Mouse (Mus musculus) liver, embryonic 13.5 days (tissue): ENCODE results near the gene Naa20. TPM values are rescaled to one million over a fixed set of nuclear protein-coding genes. Genes with fewer than 3 reads are reported as not detected.
A peak's percentile ranks its signal among the peaks of the same experiment; 100 is the strongest.

Experiments used
- ATAC-seq: fragments of 200-750 bp; cut with Nextera tagmentation; 2 replicates; pipeline ENCODE4 v1.8.0; 2017; ENCODE audit warnings: low read depth, mild to moderate bottlenecking, moderate number of reproducible peaks, moderate library complexity
- DNase-seq: peaks from one replicate; pipeline ENCODE4 v3.0.0; 2022
- H3K27ac ChIP-seq: fragments of 300-500 bp; sonication (generic); 2 replicates; pipeline ENCODE4 v1.5.1; 2015; ENCODE audit warnings: moderate library complexity, mild to moderate bottlenecking, inconsistent platforms
- H3K27me3 ChIP-seq: fragments of 300-500 bp; sonication (generic); 2 replicates; pipeline ENCODE4 v1.6.1; 2015; ENCODE audit warnings: mild to moderate bottlenecking, inconsistent platforms
- H3K36me3 ChIP-seq: fragments of 300-500 bp; sonication (generic); 2 replicates; pipeline ENCODE4 v1.6.1; 2015; ENCODE audit warnings: mild to moderate bottlenecking, inconsistent platforms
- H3K4me1 ChIP-seq: fragments of 300-500 bp; sonication (generic); replicated peaks from 2 replicates; pipeline ENCODE4 v1.6.1; 2015; ENCODE audit warnings: inconsistent platforms
- H3K4me2 ChIP-seq: fragments of 300-500 bp; sonication (generic); 2 replicates; pipeline ENCODE4 v1.6.1; 2015; ENCODE audit warnings: inconsistent platforms, mild to moderate bottlenecking, moderate library complexity
- H3K4me3 ChIP-seq: fragments of 300-500 bp; sonication (generic); replicated peaks from 2 replicates; pipeline ENCODE4 v1.5.1; 2015; ENCODE audit warnings: mild to moderate bottlenecking, inconsistent platforms
- H3K9ac ChIP-seq: fragments of 300-500 bp; sonication (generic); 2 replicates; pipeline ENCODE4 v1.6.1; 2015; ENCODE audit warnings: mild to moderate bottlenecking, inconsistent platforms
- H3K9me3 ChIP-seq: fragments of 300-500 bp; sonication (generic); replicated peaks from 2 replicates; pipeline ENCODE4 v1.6.1; 2016; ENCODE audit warnings: inconsistent platforms
- WGBS: fragments of 180-500 bp; shearing (Covaris S2); methylation state at CpG from one replicate; pipeline ENCODE4 v1.1.7; 2015; ENCODE audit not compliant: insufficient replicate concordance; 5-methylcytosine and 5-hydroxymethylcytosine counted together
- polyA plus RNA-seq: library from polyadenylated mRNA; unstranded; fragments of >200 nt; fragmentation: Nextera tagmentation; extraction: Ambion mirVana; gene quantifications from 2 replicates; pipeline ENCODE4 v1.2.1, GENCODE M21; 2015

Gene Naa20
- 76.7 and 82.1 TPM in 2 replicates for polyA plus RNA-seq

DNA sequence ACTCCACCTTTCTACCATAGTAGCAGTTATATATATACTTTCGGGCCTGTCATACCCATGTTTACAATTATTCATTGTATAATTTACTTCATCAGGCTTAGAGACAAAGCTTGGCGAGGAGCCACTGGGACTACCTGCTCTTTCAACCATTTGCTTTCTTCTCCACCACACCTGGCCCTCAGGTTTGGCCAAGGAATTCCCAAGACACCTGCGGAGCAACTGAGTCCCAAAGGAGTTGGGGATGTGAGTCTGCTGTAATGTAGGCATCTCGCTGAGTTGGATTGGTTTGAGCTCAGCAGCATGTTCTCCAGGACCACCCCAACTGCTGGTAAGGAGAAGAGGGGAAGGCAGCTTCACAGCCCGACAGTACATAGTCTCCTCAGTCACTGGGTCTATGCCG is at the start of gene Naa20:
Gene Naa20, plus strand, starts transcription at position 239 of the 400 bp plus-strand sequence.
- no peak for DNase-seq
- ATAC-seq: no peak
- Histone ChIP-seq H3K36me3 (peaks cover 4% of the 10 kb centered on the region; the same call in 1 of the 2 replicates), H3K4me1 (peaks cover 25% of the 10 kb centered on the region), H3K9ac (peak within 1 kb of the TSS; percentile 90; the same call in 1 of the 2 replicates), H3K27ac (no peak within 1 kb of the TSS), H3K4me2 (peak within 1 kb of the TSS; percentile 73), H3K4me3 (peak within 1 kb of the TSS; percentile 96), H3K9me3 (no peaks in the 10 kb centered on the region), H3K27me3 (no peaks in the 10 kb centered on the region)
- WGBS: 69% methylated on average over 6 of the region's 6 CpGs

DNA sequence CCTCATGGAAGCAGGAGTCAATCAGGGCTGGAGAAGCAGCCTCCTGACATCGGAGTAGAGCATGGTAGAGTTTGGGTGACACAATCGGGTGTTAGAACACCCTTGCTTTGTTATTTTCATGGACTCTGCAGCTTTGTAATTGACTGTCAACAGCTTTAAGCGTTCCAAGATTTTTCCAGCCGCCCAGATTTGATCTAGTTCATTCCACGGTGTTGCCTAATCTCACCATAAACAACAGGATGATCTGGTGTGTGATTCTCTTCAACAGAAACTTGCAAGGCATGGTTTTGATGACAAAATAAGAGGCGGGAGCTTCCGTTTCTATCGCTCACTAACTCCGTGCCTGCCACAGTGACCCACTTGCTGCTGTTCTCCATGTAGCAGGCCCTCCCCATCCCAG is 46.1 kb upstream of the Naa20 start:
- H3K4me1 ChIP-seq: no peaks in the 10 kb centered on the region; the same call in 1 of the 2 replicates
- no peak overlapping the region for H3K27ac ChIP-seq
- H3K9me3 ChIP-seq: no peaks in the 10 kb centered on the region
- no peak overlapping the region for H3K4me3 ChIP-seq
- no peak overlapping the region for H3K9ac ChIP-seq
- H3K36me3 ChIP-seq: no peaks in the 10 kb centered on the region
- no peak overlapping the region for H3K4me2 ChIP-seq
- WGBS: 69% methylated on average over 9 of the region's 9 CpGs
- ATAC-seq (no peak), DNase-seq (no peak)
- H3K27me3 ChIP-seq: no peaks in the 10 kb centered on the region

DNA sequence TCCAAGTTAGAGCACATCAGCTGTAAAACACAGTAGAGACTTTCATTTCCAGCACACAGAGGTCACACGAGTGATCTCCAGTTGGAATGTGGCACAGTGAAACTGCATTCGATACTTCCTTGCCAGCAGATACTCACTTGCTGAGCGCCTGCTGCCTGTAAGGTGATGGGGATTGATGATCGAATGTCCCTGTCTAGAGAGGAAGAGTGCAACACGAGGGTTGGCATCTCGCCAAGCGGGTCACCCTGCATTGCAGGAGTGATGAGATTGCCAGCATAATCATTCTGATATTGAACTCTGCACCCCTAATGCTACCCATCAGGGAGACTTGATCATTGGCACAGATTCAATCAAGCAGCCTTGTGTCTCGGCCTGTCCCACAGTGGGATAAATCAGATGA is 44.0 kb upstream of the Naa20 start:
- H3K9me3 ChIP-seq: no peaks in the 10 kb centered on the region
- no peak overlapping the region for H3K4me3 ChIP-seq
- no peak overlapping the region for H3K4me2 ChIP-seq
- no peaks in the 10 kb centered on the region for H3K27me3 ChIP-seq
- H3K9ac ChIP-seq: no peak overlapping the region
- 67% methylated on average over 8 of the region's 8 CpGs for WGBS
- no peaks in the 10 kb centered on the region for H3K36me3 ChIP-seq
- no peak for DNase-seq
- peaks cover 3% of the 10 kb centered on the region for H3K4me1 ChIP-seq
- H3K27ac ChIP-seq: no peak overlapping the region
- no peak for ATAC-seq

DNA sequence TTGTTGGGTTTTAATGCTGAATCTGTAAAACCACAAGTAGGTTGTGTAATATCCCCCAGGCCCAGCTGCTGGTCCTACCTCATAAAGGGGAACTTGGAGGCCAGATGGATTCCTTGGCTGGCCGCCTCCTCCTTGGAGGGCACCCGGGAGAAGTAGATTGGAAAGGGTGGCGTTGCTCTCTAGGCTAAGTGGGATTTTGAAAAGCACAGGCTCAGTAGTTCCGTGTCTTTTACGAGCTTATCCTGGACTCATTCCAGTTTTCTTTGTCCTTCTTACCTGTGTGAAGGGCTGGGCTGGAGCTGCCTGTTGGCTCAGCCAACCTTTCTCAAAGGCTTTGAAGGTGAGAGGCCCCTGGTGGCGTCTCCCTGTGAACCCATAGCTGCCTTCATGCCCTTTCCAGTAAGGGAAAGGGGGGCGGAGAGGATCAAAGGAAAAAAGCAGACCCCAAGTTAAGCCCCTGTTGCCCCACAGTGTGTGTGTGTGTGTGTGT is 42.4 kb upstream of the Naa20 start:
- 36% methylated on average over 7 of the region's 7 CpGs for WGBS
- Histone ChIP-seq H3K9me3 (no peaks in the 10 kb centered on the region), H3K36me3 (no peaks in the 10 kb centered on the region), H3K9ac (no peak overlapping the region), H3K27ac (peak overlapping the region; percentile 41; the same call in 1 of the 2 replicates), H3K4me3 (no peak overlapping the region), H3K4me1 (peaks cover 3% of the 10 kb centered on the region), H3K4me2 (no peak overlapping the region), H3K27me3 (no peaks in the 10 kb centered on the region)
- no peak for DNase-seq
- no peak for ATAC-seq

DNA sequence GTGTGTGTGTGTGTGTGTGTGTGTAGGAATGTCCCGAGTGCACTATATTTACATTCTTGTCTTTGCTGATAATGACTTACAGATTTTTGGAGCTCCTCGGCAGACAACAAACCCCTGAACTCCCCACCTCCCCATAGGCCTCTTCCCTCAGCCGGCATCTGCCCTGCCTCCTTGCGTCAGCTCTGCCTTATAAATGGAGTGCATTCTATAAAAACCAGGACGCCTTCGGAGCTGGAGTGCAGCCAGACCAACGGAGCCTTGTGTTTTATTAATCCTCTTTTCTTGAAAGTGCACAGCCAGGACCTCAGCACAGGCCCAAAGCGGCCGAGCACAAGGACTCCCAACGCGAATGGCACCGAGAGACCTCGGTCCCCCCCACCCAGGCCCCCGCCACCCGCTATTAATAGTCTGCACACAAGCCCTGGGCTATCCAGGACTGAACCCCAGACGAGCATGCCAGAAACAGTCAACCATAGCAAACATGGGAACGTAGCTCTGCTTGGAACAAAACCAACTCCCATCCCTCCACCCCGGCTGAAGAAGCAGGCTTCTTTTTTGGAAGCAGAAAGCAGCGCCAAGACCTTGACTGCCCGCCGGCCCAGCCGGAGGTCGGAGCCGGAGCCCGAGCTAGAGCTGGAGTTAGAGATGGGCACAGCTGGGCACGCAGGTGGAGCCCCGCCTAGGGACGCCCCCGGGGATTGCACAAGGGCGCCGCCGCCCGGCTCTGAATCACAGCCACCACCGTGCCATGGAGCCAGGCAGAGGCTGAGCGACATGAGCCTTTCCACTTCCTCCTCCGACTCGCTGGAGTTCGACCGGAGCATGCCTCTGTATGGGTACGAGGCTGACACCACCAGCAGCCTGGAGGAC is 41.7 kb upstream of the Naa20 start:
- Histone ChIP-seq H3K36me3 (no peaks in the 10 kb centered on the region), H3K9ac (no peak overlapping the region), H3K9me3 (no peaks in the 10 kb centered on the region), H3K27ac (peak overlapping the region; percentile 13), H3K4me1 (peaks cover 3% of the 10 kb centered on the region), H3K4me2 (peak overlapping the region; percentile 43), H3K4me3 (peak overlapping the region; percentile 25), H3K27me3 (no peaks in the 10 kb centered on the region)
- ATAC-seq (peak; percentile 45; the same call in 1 of the 2 replicates), DNase-seq (no peak)
- 28% methylated on average over 40 of the region's 40 CpGs for WGBS

DNA sequence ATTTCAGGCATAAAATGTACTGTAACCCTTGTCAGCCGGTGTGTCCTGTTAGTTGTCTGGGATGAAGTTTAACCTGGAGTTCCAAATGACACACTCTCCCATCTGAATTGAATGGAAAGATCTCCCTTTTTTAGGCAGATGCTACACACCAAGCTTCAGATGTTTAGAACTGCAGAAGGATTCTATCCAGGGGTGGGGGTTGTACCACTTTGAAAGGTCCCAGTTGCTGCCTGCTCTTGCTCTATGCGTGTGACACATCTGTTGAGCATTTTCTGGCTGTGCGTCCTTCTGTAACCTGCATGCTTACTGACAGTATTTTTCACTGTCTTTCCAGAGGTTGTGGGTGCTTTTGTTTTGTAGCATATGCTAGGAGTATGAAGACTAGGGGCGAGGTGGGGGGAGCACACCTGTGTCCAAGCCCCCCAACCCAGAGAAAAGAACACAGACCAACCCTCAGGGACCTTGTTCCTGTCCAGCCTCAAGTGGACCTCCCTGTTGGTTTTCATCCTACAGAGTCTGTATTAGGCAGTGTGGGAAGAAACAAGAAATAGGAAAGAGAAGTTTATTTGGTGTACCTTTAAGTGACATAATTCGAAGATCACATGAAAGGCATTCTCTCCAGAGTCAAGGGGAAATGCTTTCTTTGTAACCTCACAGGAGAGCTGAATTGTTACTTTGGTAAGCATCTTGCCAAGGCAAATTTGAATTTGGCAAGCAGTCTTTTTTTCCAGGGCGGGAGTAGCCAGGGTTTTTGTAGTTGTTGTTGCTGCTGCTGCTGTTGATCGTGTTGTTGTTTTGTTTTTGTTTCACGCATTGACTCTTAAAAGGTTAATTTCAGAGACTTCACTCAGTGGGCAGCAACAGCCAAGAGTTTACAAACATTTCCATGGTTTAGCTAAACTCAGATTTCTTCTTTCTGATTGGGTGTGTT is 40.4 kb upstream of the Naa20 start:
- Histone ChIP-seq H3K27ac (no peak overlapping the region), H3K9ac (no peak overlapping the region), H3K36me3 (no peaks in the 10 kb centered on the region), H3K4me3 (peak overlapping the region; percentile 25), H3K4me2 (peak overlapping the region; percentile 43), H3K9me3 (no peaks in the 10 kb centered on the region), H3K27me3 (no peaks in the 10 kb centered on the region), H3K4me1 (peaks cover 3% of the 10 kb centered on the region)
- 65% methylated on average over 8 of the region's 8 CpGs for whole genome bisulfite sequencing
- DNase-seq (no peak), ATAC-seq (no peak)

DNA sequence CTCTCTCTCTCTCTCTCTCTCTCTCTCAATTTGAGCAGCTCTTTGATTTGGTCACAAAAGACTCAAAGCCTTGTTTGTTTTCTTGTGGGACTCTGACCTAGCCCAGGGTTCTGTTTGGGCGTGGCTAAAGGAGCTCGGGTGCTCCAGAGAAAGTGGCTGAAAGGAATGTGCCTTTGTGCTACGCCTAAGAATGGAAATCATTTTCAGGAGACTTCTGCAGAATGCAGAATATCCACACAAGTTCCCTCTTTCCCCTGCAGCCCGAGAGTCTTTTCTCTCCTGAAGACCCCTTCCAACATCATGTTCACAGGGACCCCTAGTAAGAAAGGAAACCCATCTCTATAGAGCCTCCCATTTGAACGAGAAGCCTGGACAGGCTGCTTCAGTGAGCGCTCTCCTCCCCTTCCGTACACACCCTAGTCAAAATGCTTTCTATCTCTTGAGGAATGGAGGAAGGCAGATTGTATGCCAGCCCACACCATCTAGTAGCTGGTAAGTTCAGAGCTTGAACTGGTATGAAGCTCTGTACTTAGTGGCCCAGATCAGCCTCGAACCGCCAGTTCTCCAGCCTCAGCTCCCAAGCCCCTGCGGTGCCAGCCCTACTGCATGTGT is 39.6 kb upstream of the Naa20 start:
- WGBS: 59% methylated on average over 10 of the region's 10 CpGs
- no peak overlapping the region for H3K9ac ChIP-seq
- H3K4me3 ChIP-seq: no peak overlapping the region
- H3K4me2 ChIP-seq: no peak overlapping the region
- H3K27me3 ChIP-seq: no peaks in the 10 kb centered on the region
- H3K36me3 ChIP-seq: no peaks in the 10 kb centered on the region
- ATAC-seq (no peak), DNase-seq (no peak)
- no peaks in the 10 kb centered on the region for H3K9me3 ChIP-seq
- no peak overlapping the region for H3K27ac ChIP-seq
- H3K4me1 ChIP-seq: peaks cover 3% of the 10 kb centered on the region

DNA sequence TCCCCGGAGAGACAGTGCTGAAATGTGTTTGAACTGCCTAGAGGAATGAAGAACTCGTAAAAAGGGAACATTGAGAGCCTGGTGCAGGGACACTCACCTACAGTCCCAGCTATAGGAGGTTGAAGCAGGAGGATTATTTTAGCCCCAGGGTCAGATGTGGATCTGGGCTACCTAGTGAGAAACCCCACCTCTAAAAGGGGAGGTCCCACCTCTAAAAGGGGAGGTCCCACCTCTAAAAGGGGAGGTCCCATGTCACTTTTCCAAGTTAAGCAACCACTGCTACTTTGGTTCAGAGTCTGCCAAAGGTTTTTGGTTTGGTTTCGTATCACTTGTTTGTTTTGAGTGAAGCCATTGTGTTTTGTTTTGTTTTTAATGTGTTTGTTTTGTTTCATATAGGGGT is 36.6 kb upstream of the Naa20 start:
- Histone ChIP-seq H3K4me3 (no peak overlapping the region), H3K9ac (no peak overlapping the region), H3K27me3 (no peaks in the 10 kb centered on the region), H3K36me3 (no peaks in the 10 kb centered on the region), H3K9me3 (no peaks in the 10 kb centered on the region), H3K4me2 (no peak overlapping the region), H3K4me1 (peaks cover 3% of the 10 kb centered on the region), H3K27ac (no peak overlapping the region)
- DNase-seq: no peak
- ATAC-seq: no peak
- WGBS: 69% methylated on average over 3 of the region's 3 CpGs

DNA sequence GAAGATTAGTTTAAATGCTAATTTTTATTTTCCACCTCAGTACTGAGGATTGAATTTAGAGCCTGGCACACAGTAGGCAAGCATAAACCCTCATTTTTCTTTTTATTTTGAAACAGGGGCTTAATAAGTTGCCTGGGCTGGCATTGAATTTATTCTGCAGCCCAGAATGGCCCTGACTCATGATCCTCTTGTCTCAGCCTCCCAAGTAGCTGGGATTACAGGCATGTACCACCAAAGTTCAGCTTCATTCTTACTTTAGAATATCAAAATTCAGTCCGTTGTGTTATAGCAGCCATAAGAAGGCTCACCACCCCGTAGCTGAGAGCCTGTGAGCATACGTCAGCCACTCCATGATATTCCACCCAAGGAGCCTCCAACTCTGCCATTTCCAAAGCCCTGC is 35.7 kb upstream of the Naa20 start:
- no peak for ATAC-seq
- no peak overlapping the region for H3K9ac ChIP-seq
- H3K9me3 ChIP-seq: no peaks in the 10 kb centered on the region
- 81% methylated on average over 3 of the region's 3 CpGs for WGBS
- DNase-seq: no peak
- H3K27ac ChIP-seq: no peak overlapping the region
- no peak overlapping the region for H3K4me3 ChIP-seq
- no peak overlapping the region for H3K4me2 ChIP-seq
- H3K27me3 ChIP-seq: no peaks in the 10 kb centered on the region
- peaks cover 3% of the 10 kb centered on the region for H3K4me1 ChIP-seq
- no peaks in the 10 kb centered on the region for H3K36me3 ChIP-seq

DNA sequence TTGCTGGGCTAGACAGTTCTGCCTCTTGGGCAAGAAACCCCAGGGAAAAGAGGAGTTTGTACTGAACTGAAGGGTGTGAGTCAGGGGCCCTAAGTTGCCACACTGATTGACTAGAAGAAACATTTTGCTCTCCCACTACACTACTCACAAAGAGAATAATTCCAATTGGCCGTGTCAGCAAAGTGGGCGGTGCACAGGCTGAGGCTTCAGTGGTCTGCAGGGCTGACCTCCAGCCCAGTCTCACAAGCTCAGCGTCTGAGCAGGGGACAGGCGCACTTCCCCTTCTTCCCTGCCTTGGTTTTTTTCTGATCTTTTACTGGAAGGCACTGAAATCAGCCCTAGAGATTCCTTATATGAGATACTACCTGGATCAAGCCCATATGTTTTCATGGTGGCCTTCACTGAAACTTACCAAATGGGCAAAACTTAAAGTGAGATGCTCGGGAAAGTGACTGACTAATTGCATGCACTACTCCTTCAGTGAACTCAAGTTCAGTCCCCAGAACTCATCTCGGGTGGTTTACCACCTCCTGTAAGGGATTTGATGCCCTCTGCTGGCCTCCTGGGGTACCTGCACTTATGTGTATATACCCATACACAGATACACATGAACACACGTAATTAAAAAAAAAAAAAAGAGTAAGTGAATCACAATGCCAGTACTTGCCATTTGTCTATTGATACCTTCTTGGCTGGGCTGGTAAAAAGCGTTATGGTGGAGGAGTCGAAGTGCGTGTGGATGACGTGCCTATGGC is 35.0 kb upstream of the Naa20 start:
- no peaks in the 10 kb centered on the region for H3K9me3 ChIP-seq
- H3K27me3 ChIP-seq: no peaks in the 10 kb centered on the region
- DNase-seq (no peak), ATAC-seq (no peak)
- no peak overlapping the region for H3K27ac ChIP-seq
- no peak overlapping the region for H3K9ac ChIP-seq
- H3K4me2 ChIP-seq: no peak overlapping the region
- H3K36me3 ChIP-seq: no peaks in the 10 kb centered on the region
- no peak overlapping the region for H3K4me3 ChIP-seq
- WGBS: 69% methylated on average over 11 of the region's 11 CpGs
- H3K4me1 ChIP-seq: peaks cover 3% of the 10 kb centered on the region
